Mouse (Mus musculus): Measurements from ENCODE around the gene Rph3a. TPM values are rescaled to one million over a fixed set of nuclear protein-coding genes. Genes with fewer than 3 reads are reported as not detected.
"Not testable (repeated sequence)": the region's sequence is repeated elsewhere in the genome, so short reads cannot be mapped to it uniquely, and the experiment has no call there.

Rph3a gene
- polyA plus RNA-seq, 1 experiment from 2014 or later, result 15.8 TPM

- H3K27ac ChIP-seq (replicated peaks; ENCODE audit: low read depth, low read length); DNase-seq; ATAC-seq (ENCODE audit: low FRiP score, low TSS enrichment); H3K4me2 ChIP-seq (ENCODE audit: low read length); H3K9ac ChIP-seq (replicated peaks; ENCODE audit: low read length); H3K9me3 ChIP-seq (ENCODE audit: control insufficient read depth, low read length); H3K36me3 ChIP-seq (ENCODE audit: control insufficient read depth, insufficient read depth, low read length); H3K4me3 ChIP-seq (replicated peaks; ENCODE audit: low read depth, low read length); H3K4me1 ChIP-seq (ENCODE audit: control insufficient read depth, insufficient read depth, low read length); H3K27me3 ChIP-seq (ENCODE audit: control insufficient read depth, insufficient read depth, low read length): not testable (repeated sequence)
- WGBS, result 84% methylated on average over 2 of the region's 2 CpGs
Observed at GRCm38 (mm10) chr5:120894692-120895091, 115.2 kb downstream of the Rph3a start.

GRCm38 (mm10) chr5:120893866-120894265 is 116.0 kb downstream of the Rph3a start:
- WGBS, result 95% methylated on average over 4 of the region's 4 CpGs
- not testable (repeated sequence) for H3K9ac ChIP-seq (replicated peaks; ENCODE audit: low read length); DNase-seq; H3K4me3 ChIP-seq (replicated peaks; ENCODE audit: low read depth, low read length); H3K36me3 ChIP-seq (ENCODE audit: control insufficient read depth, insufficient read depth, low read length); H3K4me2 ChIP-seq (ENCODE audit: low read length); H3K27me3 ChIP-seq (ENCODE audit: control insufficient read depth, insufficient read depth, low read length); H3K4me1 ChIP-seq (ENCODE audit: control insufficient read depth, insufficient read depth, low read length); H3K9me3 ChIP-seq (ENCODE audit: control insufficient read depth, low read length); ATAC-seq (ENCODE audit: low FRiP score, low TSS enrichment); H3K27ac ChIP-seq (replicated peaks; ENCODE audit: low read depth, low read length)

DNA sequence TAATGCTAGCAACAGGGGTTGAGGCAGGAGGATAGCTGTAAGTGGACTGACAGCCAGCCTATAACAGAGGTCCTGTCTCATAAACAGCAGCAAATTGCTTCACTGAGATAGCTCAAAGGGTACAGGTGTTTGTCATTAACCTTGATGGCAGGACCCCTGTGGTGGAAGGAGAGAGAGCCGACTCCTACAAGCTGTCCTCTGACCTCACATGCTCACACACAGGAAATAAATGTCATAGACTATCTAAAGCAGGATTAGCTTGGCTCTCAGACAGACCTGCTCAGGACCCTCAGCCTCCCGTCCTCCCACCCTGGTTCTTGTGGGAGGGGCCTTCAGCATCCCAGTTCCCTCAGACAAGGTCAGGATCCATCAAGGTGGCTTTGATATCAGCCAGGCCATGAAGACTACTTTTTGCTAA is 117.6 kb downstream of the Rph3a start:
- no peaks in the 10 kb centered on the region for H3K27me3 ChIP-seq (ENCODE audit: control insufficient read depth, insufficient read depth, low read length)

DNA sequence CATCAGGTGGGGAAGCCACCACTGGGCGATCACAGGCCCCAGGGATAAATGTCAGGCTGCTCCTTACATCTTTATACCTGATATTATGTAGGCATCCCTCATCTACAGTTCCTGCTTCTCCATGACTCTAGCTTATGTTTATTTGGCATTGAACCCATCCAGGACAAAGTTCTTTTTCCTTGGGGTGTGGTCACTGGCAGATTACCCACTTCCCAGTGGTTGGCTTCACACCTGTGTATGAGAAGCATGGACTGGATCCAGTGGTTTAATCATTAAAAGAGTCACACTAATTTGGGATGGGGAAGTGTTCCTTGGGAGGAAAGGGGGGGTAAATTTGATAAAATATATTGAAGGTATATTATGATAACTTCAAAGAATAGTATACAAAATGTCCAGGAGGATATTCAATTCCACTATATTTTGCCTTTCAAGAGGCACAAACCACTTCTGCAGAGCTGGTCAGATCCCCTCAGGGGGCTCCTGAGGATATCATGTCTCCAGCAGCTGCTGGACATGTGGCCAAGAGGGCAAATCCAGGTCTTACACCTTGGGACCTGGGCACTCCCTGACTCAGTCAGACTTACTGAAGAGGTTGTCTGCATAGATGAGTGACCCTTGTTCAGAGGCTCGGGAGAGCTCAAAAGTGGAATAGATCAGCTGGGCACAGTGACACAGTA is 118.2 kb downstream of the Rph3a start:
- H3K9me3 ChIP-seq (ENCODE audit: control insufficient read depth, low read length); H3K27me3 ChIP-seq (ENCODE audit: control insufficient read depth, insufficient read depth, low read length); H3K9ac ChIP-seq (replicated peaks; ENCODE audit: low read length); H3K4me1 ChIP-seq (ENCODE audit: control insufficient read depth, insufficient read depth, low read length); ATAC-seq (ENCODE audit: low FRiP score, low TSS enrichment); H3K27ac ChIP-seq (replicated peaks; ENCODE audit: low read depth, low read length); DNase-seq; H3K36me3 ChIP-seq (ENCODE audit: control insufficient read depth, insufficient read depth, low read length); H3K4me2 ChIP-seq (ENCODE audit: low read length); H3K4me3 ChIP-seq (replicated peaks; ENCODE audit: low read depth, low read length): not testable (repeated sequence)
- WGBS, result 88% methylated on average over 2 of the region's 2 CpGs

More for the DNA sequence above, 117.6 kb downstream of the Rph3a start:
- no peaks in the 10 kb centered on the region for H3K36me3 ChIP-seq (ENCODE audit: control insufficient read depth, insufficient read depth, low read length)
- H3K4me3 ChIP-seq (replicated peaks; ENCODE audit: low read depth, low read length), result no peak overlapping the region
- no peak overlapping the region for H3K4me2 ChIP-seq (ENCODE audit: low read length)
- no peak overlapping the region for H3K27ac ChIP-seq (replicated peaks; ENCODE audit: low read depth, low read length)
- 69% methylated on average over 2 of the region's 2 CpGs for WGBS
- H3K9me3 ChIP-seq (ENCODE audit: control insufficient read depth, low read length), result no peaks in the 10 kb centered on the region
- ATAC-seq (ENCODE audit: low FRiP score, low TSS enrichment) (no peak), DNase-seq (no peak)
- no peaks in the 10 kb centered on the region for H3K4me1 ChIP-seq (ENCODE audit: control insufficient read depth, insufficient read depth, low read length)
- H3K9ac ChIP-seq (replicated peaks; ENCODE audit: low read length), result no peak overlapping the region

- WGBS, result 41% methylated on average over 3 of the region's 3 CpGs
- ATAC-seq (ENCODE audit: low FRiP score, low TSS enrichment), result no peak
Observed at GRCm38 (mm10) chr5:120890991-120891390, 118.9 kb downstream of the Rph3a start.

More at GRCm38 (mm10) chr5:120890991-120891390, 118.9 kb downstream of the Rph3a start:
- Histone ChIP-seq H3K9me3 (ENCODE audit: control insufficient read depth, low read length) (no peaks in the 10 kb centered on the region), H3K9ac (replicated peaks; ENCODE audit: low read length) (no peak overlapping the region), H3K36me3 (ENCODE audit: control insufficient read depth, insufficient read depth, low read length) (no peaks in the 10 kb centered on the region), H3K4me3 (replicated peaks; ENCODE audit: low read depth, low read length) (no peak overlapping the region), H3K4me1 (ENCODE audit: control insufficient read depth, insufficient read depth, low read length) (no peaks in the 10 kb centered on the region), H3K27ac (replicated peaks; ENCODE audit: low read depth, low read length) (no peak overlapping the region), H3K27me3 (ENCODE audit: control insufficient read depth, insufficient read depth, low read length) (no peaks in the 10 kb centered on the region), H3K4me2 (ENCODE audit: low read length) (no peak overlapping the region)
- DNase-seq, result no peak

Other genes with a start within 250 kb of the Rph3a start
- gene Oas3, start 232.4 kb downstream of the Rph3a start, polyA plus RNA-seq (2014; fragmentation: Nextera tagmentation; extraction: Ambion mirVana), result 1.1 TPM in 2 replicates
- gene Oas1e, start 214.6 kb downstream of the Rph3a start, polyA plus RNA-seq (2014; fragmentation: Nextera tagmentation; extraction: Ambion mirVana), result 0.12 and 0.23 TPM in 2 replicates
- 0.22 and 0.36 TPM in 2 replicates for gene Oas1c, start 197.6 kb downstream of the Rph3a start, polyA plus RNA-seq (2014; fragmentation: Nextera tagmentation; extraction: Ambion mirVana)
- not detected in 2 replicates for gene Oas1f, start 162.7 kb downstream of the Rph3a start, polyA plus RNA-seq (2014; fragmentation: Nextera tagmentation; extraction: Ambion mirVana)
- not detected in 2 replicates for gene Oas1h, start 148.7 kb downstream of the Rph3a start, polyA plus RNA-seq (2014; fragmentation: Nextera tagmentation; extraction: Ambion mirVana)
- gene Oas1g, start 122.5 kb downstream of the Rph3a start, polyA plus RNA-seq (2014; fragmentation: Nextera tagmentation; extraction: Ambion mirVana), result 1.3 TPM in 1 of 2 replicates, not detected in the other
- gene Oas1a, start 102.6 kb downstream of the Rph3a start, polyA plus RNA-seq (2014; fragmentation: Nextera tagmentation; extraction: Ambion mirVana), result 3.1 TPM in 1 of 2 replicates, not detected in the other
- gene Oas1d, start 95.6 kb downstream of the Rph3a start, polyA plus RNA-seq (2014; fragmentation: Nextera tagmentation; extraction: Ambion mirVana), result not detected in 2 replicates
- 29.7 and 32.7 TPM in 2 replicates for gene Ptpn11, start 181.3 kb upstream of the Rph3a start, polyA plus RNA-seq (2014; fragmentation: Nextera tagmentation; extraction: Ambion mirVana)
- gene Rpl6, start 194.4 kb upstream of the Rph3a start, polyA plus RNA-seq (2014; fragmentation: Nextera tagmentation; extraction: Ambion mirVana), result 432 and 438 TPM in 2 replicates
- 32.1 and 35.4 TPM in 2 replicates for gene Hectd4, start 210.1 kb upstream of the Rph3a start, polyA plus RNA-seq (2014; fragmentation: Nextera tagmentation; extraction: Ambion mirVana)